ENCODE assay signal across 21 mouse cellular contexts in genomic region chr17:44366438-44366837, GRCm38 (mm10).
"Had no signal": no experiment of that assay in that cellular context is flagged by ENCODE, and none has a peak within 500 bp of the region (broad histone marks: within the 10 kb centered on the region; RNA-seq: fewer than 3 reads in every experiment).

No protein-coding gene starts in this region.

- H3K27me3 ChIP-seq: liver, embryonic 12.5 days; liver, embryonic 15.5 days; lung, embryonic 15.5 days; megakaryocyte, embryonic 14.5 days had no signal

- H3K4me1 ChIP-seq: liver, embryonic 12.5 days; liver, embryonic 15.5 days; megakaryocyte, embryonic 14.5 days had no signal

- H3K27ac ChIP-seq: liver, embryonic 12.5 days; liver, embryonic 15.5 days; lung, embryonic 15.5 days; stomach, postnatal 0 days had no signal

- H3K4me3 ChIP-seq: liver, embryonic 12.5 days; liver, embryonic 15.5 days; lung, embryonic 15.5 days; megakaryocyte, embryonic 14.5 days had no signal

- H3K9me3 ChIP-seq: liver, embryonic 12.5 days; liver, embryonic 15.5 days; lung, embryonic 15.5 days; megakaryocyte, embryonic 14.5 days had no signal

- ATAC-seq: intestine, postnatal 0 days; liver, embryonic 12.5 days had no signal

- H3K4me2 ChIP-seq: liver, embryonic 12.5 days; liver, embryonic 15.5 days; lung, embryonic 15.5 days; midbrain, embryonic 11.5 days had no signal

- DNase-seq: kidney, adult 2 months; kidney, postnatal 4 days; left cerebral cortex, postnatal 4 days; liver; lung, adult 18-20 months; lung, postnatal 10 days; lung, postnatal 36 days; midbrain, embryonic 14.5 days; right cerebral cortex, adult 18-20 months; right cerebral cortex, postnatal 14 days; right cerebral cortex, postnatal 4 days; thymus, adult 2 months; thymus, postnatal 14 days; thymus, postnatal 4 days had no signal

- H3K9ac ChIP-seq: liver, embryonic 12.5 days; liver, embryonic 15.5 days; lung, embryonic 15.5 days had no signal

- H3K36me3 ChIP-seq: liver, embryonic 12.5 days; liver, embryonic 15.5 days; lung, embryonic 15.5 days had no signal
